Mouse (Mus musculus) urinary bladder, postnatal 25 days (tissue): ENCODE data around the gene Ppp1r12a.

Source experiments
- DNase-seq: peaks from one replicate; pipeline ENCODE4 v3.0.0; 2022; ENCODE audit warnings: low spot score

Ppp1r12a gene

DNA sequence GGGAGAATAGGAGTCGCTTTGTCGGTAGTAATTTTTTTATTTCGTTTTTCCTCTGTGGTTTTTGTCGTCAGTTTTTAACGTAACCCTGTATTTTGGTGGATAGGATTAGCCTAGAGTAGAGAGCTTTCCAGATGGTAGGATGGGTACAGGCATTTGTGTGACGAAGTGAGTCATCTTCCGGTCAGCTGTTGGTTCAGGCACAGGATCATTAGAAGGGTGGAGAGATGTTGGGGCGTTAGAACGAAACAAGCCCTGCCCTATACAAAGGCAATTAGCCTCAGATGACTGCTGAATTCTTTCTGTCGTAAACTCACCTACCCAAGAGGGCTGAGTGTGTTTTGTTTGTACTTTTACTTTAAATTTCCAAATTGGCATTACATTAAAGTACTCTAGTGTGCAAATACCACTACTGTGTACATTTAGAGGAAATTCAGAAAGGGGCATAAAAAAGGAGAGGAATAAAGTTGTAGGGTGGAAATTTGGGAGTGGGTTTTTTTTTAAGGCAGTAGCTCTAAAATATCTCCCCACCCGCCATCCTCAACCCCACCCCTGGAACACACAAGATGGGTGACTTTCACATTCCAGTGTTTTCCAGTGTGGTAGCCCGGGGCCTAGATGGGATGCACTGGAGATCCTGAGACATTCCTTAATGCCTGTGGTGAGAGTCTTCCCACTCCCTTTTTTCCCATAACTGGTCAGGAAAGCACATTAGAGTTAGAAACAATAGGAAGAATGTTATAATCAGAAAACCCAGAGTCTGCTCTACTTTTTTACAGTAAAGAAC is 129.9 kb downstream of the Ppp1r12a start:
- no peak for DNase-seq

DNA sequence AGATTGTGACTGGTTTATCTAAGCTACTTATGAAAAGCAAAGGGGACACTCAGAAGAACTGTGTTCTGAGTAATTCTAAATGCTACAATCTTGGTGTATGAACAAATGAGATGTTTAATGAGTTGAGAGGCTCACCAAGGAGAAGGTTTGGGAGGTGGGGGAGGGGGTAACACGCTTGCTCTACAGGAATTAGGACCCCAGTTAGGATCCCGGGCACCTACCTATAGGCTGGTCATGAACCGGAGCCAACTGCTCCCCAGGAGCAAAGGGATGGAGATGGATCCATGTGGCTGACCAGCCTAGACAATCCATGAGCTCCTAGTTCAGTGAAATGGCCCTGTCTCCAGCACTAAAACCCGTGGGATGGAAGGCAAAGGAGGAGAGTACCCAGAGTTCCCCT is 130.7 kb downstream of the Ppp1r12a start:
- no peak for DNase-seq

DNA sequence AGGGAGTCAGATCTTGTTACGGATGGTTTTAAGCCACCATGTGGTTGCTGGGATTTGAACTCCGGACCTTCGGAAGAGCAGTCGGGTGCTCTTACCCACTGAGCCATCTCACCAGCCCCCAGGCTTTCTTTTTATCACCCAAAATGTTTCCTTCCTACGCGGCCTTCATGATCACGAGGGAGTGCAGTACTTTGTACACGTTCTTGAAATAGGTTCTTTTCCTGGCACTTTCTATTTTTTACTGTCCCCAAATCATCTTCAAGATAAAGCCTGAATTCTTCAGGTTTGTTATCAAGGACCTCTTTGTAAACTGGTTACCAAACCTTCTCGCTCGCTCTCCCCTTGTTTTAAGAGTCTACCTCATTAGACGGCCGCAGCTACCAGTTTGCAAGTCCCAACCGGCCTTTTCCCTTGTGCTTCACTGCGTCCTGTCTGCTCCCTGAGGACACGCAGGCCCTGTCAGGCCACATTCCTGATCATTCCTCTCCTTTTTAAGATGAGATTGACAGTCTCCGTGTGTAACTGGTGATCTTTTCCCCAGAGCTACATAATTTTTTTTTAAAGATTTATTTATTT is 131.7 kb downstream of the Ppp1r12a start:
- DNase-seq, result peak; percentile 16

DNA sequence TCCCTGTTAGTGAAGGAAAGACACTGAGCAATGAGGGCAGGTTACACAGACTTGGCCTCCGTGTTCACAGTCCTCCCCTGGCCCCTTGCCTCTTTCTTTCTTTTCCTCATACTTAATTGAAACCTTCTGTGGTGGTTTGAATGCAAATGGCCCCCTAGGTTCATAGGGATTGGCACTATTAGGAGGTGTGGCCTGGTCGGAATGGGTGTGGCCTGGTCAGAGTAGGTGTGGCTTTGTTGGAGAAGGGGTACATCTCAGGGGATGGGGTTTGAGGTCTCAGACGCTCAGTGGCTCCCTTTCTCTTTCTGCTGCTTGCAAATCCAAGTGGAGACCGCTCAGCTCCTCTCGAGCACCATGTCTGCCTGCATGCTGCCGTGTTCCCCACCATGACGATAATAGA is 132.8 kb downstream of the Ppp1r12a start:
- no peak for DNase-seq

DNA sequence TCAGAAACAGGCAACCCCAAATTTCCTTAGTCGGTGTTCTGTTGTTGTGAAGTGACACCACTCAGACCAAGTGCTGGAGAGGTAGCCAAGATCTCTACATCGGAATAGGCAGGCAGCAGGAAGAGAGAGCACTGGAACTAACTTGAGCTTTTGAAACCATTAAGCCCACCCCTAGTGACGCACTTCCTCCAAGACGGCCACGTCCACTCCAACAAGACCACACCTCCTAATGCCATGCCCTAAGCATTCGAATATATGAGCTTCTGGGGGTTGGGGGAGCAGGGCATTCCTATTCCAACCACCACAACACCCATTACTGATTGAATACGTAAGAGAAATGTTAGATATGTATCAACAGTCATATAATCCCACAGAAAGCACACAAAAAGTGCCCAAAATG is 134.5 kb downstream of the Ppp1r12a start:
- DNase-seq, result no peak

DNA sequence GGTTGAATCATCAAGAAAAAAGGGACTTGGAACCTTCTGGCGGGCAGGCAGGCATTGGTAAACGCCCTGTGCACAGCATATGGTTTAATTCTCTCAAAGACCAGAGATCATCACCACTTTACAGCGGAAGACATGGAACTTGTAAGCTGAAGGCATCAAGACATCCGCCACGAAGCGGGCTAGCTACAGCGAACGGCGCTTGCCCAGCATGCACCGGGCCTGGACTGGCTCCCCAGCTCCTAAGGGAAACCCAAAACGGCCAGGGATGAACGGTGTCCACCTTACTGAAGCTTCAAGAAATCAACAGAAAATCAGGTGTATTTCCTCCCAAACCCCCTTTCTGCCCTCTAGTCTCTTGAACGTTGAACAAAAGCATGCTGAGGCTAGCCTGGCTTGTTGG is 136.3 kb downstream of the Ppp1r12a start:
- DNase-seq, result no peak

DNA sequence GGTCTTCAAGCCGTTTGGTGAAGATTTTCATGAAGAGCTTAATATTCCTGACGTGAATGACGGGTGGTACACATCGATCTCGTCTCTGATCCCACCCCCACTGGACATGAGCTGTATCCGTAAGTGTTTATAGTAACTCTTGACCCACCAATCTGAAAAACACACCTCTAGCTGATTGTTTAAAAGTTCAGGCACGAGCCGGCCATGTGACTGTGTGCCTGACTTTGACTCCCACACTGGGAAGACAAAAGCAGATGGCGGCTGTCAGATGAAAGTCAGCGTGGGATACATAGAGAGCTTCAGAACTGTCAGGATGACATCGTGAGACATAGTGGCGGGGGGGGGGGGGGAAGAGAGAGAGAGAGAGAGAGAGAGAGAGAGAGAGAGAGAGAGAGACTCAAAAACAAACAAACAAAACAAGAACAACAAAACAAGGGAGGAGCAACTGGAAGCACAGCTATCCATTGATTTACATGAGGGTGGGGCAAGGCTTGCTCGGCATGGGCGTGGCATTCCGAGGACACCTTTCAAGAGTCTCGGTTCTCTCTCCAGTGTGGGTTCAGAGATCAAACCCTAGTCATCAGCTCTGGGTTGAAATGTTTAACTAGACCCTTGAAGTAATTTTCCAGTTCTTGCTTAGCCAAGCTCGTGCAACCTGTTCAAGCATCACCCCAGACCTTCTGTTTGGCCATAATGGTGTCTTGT is 137.0 kb downstream of the Ppp1r12a start:
- DNase-seq, result no peak

DNA sequence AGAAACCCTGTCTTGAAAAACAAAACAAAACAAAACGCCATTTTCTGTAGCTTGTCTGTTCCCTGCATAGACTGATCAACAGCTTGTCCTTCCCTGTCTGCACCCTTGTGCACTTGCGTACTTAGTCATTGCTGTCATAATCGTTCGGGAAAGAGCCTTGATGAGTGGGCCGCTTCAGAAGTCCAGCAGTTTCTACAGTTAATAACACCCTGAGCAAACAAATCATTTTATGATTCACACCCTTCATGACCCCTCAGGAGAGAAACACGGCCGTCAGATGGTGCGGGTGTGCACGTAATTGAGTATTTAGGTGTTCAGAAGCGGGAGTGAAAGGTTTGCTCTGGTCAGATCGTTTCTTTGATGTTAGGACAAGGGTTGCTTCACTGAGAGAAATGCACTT is 137.8 kb downstream of the Ppp1r12a start:
- no peak for DNase-seq

DNA sequence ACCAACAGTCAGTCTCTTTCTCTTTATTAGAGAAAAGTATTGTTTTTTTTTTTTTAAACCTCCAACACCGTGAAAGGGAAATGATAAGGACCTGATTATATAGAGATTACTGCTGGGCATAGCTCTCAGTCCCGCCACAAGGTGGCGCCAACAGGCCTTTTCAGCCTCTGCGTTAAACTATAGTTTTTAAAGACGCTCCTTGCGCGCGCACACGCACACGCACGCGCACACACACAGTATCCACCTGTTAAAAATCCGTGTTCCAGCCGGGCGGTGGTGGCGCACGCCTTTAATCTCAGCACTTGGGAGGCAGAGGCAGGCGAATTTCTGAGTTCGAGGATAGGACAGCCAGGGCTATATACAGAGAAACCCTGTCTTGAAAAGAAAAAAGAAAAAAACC is 138.8 kb downstream of the Ppp1r12a start:
- DNase-seq, result peak; percentile 80

DNA sequence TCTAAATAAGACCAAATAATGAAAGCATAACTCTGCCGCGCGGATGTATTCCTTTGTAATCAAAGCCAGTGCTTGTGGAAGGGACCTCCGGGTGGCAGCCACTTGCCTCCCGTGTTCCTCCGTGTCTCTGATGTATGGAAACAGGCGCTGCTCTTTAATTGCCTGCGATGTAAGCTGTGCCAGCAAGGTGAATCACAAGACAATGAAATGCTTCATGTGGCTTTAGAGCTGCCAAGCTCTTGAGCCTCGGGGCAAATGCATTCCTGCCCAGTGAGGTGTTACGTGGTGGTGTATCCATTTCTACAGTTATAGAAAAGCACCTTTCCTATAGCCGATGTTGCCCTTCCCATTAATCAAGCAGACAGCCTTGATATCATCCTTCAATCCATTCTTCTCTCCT is 145.8 kb downstream of the Ppp1r12a start:
- DNase-seq, result no peak

DNA sequence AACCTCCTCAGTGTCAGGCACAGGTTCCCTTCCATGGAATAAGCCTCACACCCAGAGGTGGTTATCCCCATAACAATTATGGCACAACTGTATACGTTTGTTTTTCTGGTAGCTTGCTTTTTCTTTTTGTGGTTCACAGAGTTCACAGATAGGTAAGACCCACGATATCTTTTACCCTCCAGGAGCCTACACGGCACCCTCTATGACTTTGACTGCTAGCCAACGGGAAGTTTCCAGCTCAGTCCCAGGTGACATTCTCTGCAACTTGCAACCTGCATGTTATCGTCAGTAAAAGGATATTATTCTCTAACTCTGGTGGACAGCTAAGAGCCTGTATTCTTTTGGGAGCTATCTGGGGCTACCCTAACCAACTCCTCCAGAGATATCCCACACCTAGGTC is 148.2 kb downstream of the Ppp1r12a start:
- DNase-seq, result no peak

DNA sequence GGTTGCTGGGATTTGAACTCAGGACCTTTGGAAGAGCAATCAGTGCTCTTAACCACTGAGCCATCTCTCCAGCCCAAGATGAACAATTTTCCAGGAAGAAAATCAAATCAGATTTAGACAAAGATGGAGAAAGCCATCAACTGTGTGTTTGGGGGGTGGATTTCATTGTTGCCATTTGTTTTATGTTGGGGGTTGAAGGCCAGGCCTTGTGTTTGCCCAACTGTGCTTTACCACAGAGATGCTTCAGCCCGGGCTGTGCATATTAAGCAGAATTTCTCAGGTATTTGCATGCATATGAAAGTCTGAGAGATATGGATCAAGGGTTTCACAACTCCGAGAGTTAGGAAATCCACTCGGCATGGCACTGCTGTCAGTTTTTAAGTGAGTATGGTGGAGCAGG is 149.4 kb downstream of the Ppp1r12a start:
- no peak for DNase-seq

DNA sequence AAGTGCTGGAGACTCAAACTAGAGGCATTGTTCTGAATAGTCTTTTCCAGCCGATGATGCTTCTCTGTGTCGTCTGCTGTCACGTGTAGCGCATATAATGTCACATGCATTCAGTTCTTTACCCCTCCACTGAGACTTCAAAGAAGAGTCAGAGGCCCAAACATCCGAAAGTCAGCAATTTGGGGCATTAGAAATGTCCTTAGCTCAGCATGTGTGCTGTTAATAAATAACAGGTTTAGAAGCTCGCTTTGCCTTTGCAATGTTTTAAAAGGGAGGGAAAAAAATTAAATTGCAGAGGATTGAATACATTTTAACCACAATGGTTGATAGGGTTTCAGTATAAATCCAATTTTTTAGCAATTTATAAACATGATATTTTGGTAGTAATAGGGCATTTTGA is 151.9 kb downstream of the Ppp1r12a start:
- DNase-seq, result no peak

DNA sequence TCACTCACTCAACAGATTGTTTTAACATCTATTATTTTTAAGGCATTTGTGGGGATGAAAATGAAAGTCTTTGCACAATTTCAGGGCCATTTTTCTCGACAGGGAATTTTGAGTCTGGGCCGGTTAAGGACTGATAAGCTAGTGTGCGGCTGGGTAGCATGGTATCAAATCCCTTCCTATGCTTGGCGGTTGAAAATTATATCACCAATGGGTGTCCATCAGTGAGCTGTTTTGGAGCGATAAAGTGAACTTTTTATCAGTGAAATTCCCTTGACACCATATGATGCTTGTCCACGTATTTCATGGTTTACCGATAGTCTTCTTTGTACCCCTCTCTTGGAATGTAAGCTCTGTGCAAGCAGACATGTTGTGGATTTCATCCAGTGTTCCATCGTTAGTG is 152.4 kb downstream of the Ppp1r12a start:
- no peak for DNase-seq

DNA sequence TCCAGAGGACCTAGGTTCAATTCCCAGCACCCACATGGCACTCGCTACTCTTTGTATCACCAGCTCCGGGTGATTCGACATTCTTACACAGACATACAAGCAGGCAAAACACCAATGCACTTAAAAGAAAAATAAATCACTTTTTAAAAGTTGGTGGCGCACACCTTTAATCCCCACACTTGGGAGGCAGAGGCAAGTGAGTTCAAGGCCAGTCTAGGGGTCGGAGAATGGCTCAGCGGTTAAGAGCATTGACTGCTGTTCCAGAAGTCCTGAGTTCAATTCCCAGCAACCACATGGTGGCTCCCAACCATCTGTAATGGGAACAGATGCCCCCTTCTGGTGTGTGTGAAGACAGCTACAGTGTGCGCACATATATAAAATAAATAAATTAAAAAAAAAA is 153.2 kb downstream of the Ppp1r12a start:
- DNase-seq, result no peak

DNA sequence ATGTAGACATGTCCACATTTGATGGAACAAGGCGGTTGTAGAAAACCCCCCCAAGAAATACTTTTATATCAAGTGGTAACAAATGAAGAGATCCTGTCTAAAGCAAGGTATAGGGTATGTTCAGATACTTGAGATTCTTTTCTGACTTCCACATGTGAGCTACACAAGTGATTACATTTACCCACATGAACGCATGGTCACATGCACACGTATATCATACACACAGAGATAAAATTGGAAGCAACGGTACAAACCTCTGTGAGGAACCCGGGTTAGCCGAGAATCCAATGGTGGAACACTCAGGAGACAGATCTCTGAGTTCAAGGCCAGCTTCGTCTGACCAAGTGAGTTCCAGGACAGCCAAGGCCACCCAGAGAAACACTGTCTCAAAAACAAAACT is 166.4 kb downstream of the Ppp1r12a start:
- DNase-seq, result no peak

DNA sequence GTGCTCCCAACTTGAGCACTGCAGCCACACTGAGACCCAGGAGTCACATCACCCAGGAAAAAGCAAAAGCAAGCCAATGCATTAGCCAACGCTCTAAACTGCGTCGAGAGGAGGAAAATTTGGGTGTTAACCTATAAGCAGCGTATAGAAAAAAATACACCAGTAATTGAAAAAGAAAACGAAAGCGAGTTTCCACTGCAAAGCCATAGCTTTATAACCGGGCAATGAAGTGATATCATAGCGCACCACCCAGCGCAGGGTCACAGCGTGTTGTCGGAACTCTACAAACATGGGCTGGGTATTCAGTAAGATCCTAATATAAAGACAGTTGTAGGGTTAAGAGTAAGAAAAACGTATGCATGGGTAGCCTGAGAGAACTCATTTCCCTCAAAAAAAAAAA is 167.0 kb downstream of the Ppp1r12a start:
- no peak for DNase-seq

DNA sequence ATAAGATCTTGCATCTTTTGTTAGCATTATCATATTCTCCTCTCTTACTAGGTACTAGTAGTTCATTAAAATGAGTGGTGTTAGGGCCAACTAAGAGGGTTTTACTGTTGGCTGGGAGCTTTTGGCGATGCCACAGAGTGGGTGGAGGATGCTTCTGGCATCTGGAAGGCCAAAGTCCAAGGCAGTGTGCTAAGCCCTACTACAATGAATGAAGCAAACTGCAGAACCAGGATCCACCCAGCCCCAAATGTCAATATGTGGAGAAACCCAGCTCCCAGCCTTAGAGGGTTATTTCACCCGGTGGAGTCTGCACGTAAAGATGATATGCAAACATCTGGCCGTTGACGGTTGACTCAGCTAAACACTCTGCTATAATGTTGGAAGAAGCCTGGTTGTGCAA is 167.8 kb downstream of the Ppp1r12a start:
- no peak for DNase-seq

DNA sequence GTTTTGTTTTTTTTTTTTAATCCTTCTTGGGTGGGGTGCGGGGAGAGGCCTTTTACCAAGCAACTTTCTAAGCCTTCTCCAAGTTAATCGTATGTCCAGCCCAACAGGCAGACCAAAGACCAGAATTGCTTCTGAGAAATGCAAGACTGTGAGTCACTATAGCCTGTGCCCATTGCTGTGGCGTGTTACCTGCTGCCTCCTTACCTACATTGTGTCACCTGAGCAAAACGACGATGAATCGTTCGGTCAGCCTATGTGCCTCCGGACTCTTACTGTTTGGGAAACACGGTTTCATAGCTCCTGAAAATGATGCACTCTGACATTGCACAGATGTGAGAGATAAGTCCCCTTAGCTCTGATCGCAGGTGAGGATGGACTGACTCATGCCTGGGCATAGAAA is 169.0 kb downstream of the Ppp1r12a start:
- DNase-seq, result peak; percentile 13

DNA sequence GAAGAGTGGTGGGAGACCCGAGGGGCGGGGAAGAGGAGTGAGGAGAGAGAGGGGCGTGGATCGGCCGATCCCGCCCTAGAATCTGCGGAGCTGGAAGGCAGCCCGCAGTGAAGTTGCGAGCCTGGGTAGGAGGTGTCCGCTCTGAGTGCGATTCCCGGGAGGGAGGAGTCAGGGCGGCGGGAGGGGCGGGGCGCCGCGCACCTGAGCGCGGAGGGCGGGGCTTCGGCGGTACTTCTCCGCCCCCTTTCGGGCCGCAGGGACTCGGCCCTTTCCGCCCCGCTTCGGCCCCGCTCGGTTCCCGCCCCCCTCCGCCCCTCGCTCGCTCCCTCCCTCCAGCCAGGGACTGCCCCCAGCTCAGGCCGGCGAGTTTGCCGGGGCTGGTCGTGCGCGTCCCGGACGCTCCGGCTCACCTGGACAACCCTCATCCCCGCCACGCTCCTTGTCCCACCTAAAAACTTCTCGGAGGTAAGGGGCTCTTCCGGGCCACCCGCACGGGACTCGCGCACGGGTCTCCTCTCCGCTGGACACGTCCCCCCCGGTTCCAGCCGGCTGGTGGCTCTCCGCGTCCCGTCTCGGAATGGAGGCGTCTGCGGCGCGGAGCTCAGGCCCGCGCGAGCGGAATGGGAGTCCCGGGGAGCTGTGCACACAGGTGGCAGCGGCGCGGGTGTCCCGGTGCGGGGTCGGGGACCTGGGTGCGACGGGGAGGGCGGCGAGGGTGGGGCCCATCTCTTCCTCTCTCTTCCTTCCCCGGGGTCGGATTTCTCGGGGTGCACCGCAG is 170.0 kb downstream of the Ppp1r12a start, which contains the start of gene Pawr:
Gene Pawr (plus strand): TSS at position 338 of the 778 bp plus-strand sequence.
- DNase-seq, result peak; percentile 80

DNA sequence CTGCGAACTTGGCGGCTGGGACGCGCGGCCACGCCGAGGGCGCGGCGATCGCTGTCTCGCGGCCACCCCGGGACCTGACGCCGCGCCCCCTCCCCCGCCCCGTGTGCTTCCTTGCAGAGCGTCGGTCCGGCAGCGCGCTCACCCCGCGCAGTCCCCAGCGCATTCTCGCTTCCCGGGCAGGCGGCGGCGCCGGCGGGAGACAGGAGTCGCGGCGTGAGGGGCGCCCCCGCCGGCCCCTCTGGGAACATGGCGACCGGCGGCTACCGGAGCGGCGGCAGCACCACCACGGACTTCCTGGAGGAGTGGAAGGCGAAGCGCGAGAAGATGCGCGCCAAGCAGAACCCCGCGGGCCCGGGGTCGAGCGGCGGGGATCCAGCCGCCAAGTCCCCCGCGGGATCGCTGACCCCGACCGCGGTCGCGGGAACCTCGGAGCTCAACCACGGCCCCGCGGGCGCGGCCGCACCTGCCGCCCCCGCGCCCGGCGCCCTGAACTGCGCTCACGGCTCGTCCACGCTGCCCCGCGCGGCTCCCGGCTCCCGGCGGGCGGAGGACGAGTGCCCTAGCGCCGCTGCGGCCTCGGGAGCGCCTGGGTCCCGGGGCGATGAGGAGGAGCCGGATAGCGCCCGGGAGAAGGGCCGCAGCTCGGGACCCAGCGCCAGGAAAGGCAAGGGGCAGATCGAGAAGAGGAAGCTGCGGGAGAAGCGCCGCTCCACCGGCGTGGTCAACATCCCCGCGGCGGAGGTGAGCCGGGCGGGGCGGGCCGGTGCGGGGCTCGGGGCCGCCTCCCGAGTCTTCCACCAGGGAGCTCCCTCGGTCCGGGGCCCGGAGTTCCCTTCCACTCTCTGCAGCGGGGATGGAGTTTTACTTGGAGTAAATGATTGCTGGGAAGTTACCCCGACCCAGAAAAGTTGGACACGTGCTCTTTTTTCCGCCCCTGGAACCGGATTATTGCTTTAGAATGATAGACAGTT is 170.9 kb downstream of the Ppp1r12a start:
- DNase-seq, result peak; percentile 48
